Mouse (Mus musculus) forebrain, embryonic 16.5 days (tissue): ENCODE results near the gene Gm17190. TPM values are rescaled to one million over a fixed set of nuclear protein-coding genes. Genes with fewer than 3 reads are reported as not detected.
A peak's percentile ranks its signal among the peaks of the same experiment; 100 is the strongest.

ENCODE experiments used
- ATAC-seq: fragments of 200-750 bp; cut with Nextera tagmentation; 2 replicates; pipeline ENCODE4 v1.8.0; 2017; ENCODE audit warnings: mild to moderate bottlenecking, moderate library complexity
- H3K27ac ChIP-seq: fragments of 300-500 bp; sonication (generic); 2 replicates; pipeline ENCODE4 v1.5.1; 2014; ENCODE audit warnings: low read length, control low read depth
- H3K27me3 ChIP-seq: fragments of 300-500 bp; sonication (generic); replicated peaks from 2 replicates; pipeline ENCODE4 v1.6.1; 2014; ENCODE audit warnings: low read length; ENCODE audit not compliant: control insufficient read depth, insufficient read depth
- H3K36me3 ChIP-seq: fragments of 300-500 bp; sonication (generic); 2 replicates; pipeline ENCODE4 v1.6.1; 2014; ENCODE audit not compliant: control insufficient read depth, insufficient read depth
- H3K4me1 ChIP-seq: fragments of 300-500 bp; sonication (generic); replicated peaks from 2 replicates; pipeline ENCODE4 v1.6.1; 2014; ENCODE audit warnings: low read length; ENCODE audit not compliant: control insufficient read depth, insufficient read depth
- H3K4me2 ChIP-seq: fragments of 300-500 bp; sonication (generic); 2 replicates; pipeline ENCODE4 v1.6.1; 2014; ENCODE audit warnings: mild to moderate bottlenecking, low read length, control low read depth
- H3K4me3 ChIP-seq: fragments of 300-500 bp; sonication (generic); replicated peaks from 2 replicates; pipeline ENCODE4 v1.5.1; 2014; ENCODE audit warnings: mild to moderate bottlenecking, low read length, control low read depth
- H3K9ac ChIP-seq: fragments of 300-500 bp; sonication (generic); replicated peaks from 2 replicates; pipeline ENCODE4 v1.6.1; 2014; ENCODE audit warnings: low read depth, low read length, control low read depth
- H3K9me3 ChIP-seq: fragments of 300-500 bp; sonication (generic); 2 replicates; pipeline ENCODE4 v1.6.1; 2016; ENCODE audit warnings: low read length; ENCODE audit not compliant: control insufficient read depth
- WGBS: fragments of 180-500 bp; shearing (Covaris S2); extraction: QIAGEN DNeasy Blood & Tissue Kit; methylation state at CpG from one replicate; pipeline ENCODE4 v1.1.7; 2014; 5-methylcytosine and 5-hydroxymethylcytosine counted together
- polyA plus RNA-seq: library from polyadenylated mRNA; unstranded; fragments of >200 nt; fragmentation: Nextera tagmentation; extraction: Ambion mirVana; gene quantifications from 2 replicates; pipeline ENCODE4 v1.2.1, GENCODE M21; 2015

Gene Gm17190
- polyA plus RNA-seq, 1 experiment from 2014 or later = 0.20 TPM

GRCm38 (mm10) chr13:96106367-96106766 lies 24.5 kb downstream of the Gm17190 start:
- Histone ChIP-seq H3K4me3 (no peak overlapping the region), H3K27ac (no peak overlapping the region), H3K9me3 (no peaks in the 10 kb centered on the region), H3K4me2 (no peak overlapping the region), H3K4me1 (no peaks in the 10 kb centered on the region), H3K27me3 (no peaks in the 10 kb centered on the region), H3K36me3 (no peaks in the 10 kb centered on the region), H3K9ac (no peak overlapping the region)
- ATAC-seq = no peak
- WGBS = 94% methylated on average over 4 of the region's 4 CpGs

GRCm38 (mm10) chr13:96110767-96111166 lies 28.9 kb downstream of the Gm17190 start:
- no peak overlapping the region for H3K9ac ChIP-seq
- no peak overlapping the region for H3K4me2 ChIP-seq
- ATAC-seq = no peak
- H3K4me1 ChIP-seq = no peaks in the 10 kb centered on the region
- H3K27ac ChIP-seq = no peak overlapping the region
- H3K9me3 ChIP-seq = no peaks in the 10 kb centered on the region
- no peaks in the 10 kb centered on the region for H3K27me3 ChIP-seq
- WGBS = 21% methylated on average over 3 of the region's 3 CpGs
- no peaks in the 10 kb centered on the region for H3K36me3 ChIP-seq
- H3K4me3 ChIP-seq = no peak overlapping the region

- H3K27me3 ChIP-seq = no peaks in the 10 kb centered on the region
- no peaks in the 10 kb centered on the region for H3K9me3 ChIP-seq
- H3K4me2 ChIP-seq = no peak overlapping the region
- no peaks in the 10 kb centered on the region for H3K36me3 ChIP-seq
- no peak for ATAC-seq
- H3K4me3 ChIP-seq = no peak overlapping the region
- no peak overlapping the region for H3K9ac ChIP-seq
- no peaks in the 10 kb centered on the region for H3K4me1 ChIP-seq
- WGBS = 76% methylated on average over 2 of the region's 2 CpGs
- no peak overlapping the region for H3K27ac ChIP-seq
Measured at GRCm38 (mm10) chr13:96112711-96113110, 30.9 kb downstream of the Gm17190 start.

- no peaks in the 10 kb centered on the region for H3K4me1 ChIP-seq
- H3K4me2 ChIP-seq = no peak overlapping the region
- H3K9ac ChIP-seq = no peak overlapping the region
- ATAC-seq = no peak
- H3K9me3 ChIP-seq = no peaks in the 10 kb centered on the region
- 66% methylated on average over 5 of the region's 5 CpGs for WGBS
- H3K4me3 ChIP-seq = no peak overlapping the region
- H3K27me3 ChIP-seq = peaks cover 11% of the 10 kb centered on the region
- no peaks in the 10 kb centered on the region for H3K36me3 ChIP-seq
- H3K27ac ChIP-seq = no peak overlapping the region
Measured at GRCm38 (mm10) chr13:96125011-96125410, 43.2 kb downstream of the Gm17190 start.

- no peak overlapping the region for H3K4me2 ChIP-seq
- H3K4me3 ChIP-seq = no peak overlapping the region
- H3K36me3 ChIP-seq = no peaks in the 10 kb centered on the region
- no peak overlapping the region for H3K9ac ChIP-seq
- peaks cover 20% of the 10 kb centered on the region for H3K27me3 ChIP-seq
- 85% methylated on average over 6 of the region's 6 CpGs for WGBS
- H3K27ac ChIP-seq = no peak overlapping the region
- no peaks in the 10 kb centered on the region for H3K9me3 ChIP-seq
- peaks cover 12% of the 10 kb centered on the region; the same call in 1 of the 2 replicates for H3K4me1 ChIP-seq
- ATAC-seq = no peak
Measured at GRCm38 (mm10) chr13:96126669-96127068, 44.8 kb downstream of the Gm17190 start.

GRCm38 (mm10) chr13:96129081-96129480 lies 47.2 kb downstream of the Gm17190 start:
- no peak overlapping the region for H3K9ac ChIP-seq
- no peaks in the 10 kb centered on the region for H3K9me3 ChIP-seq
- 84% methylated on average over 3 of the region's 3 CpGs for WGBS
- H3K27ac ChIP-seq = no peak overlapping the region
- no peaks in the 10 kb centered on the region for H3K36me3 ChIP-seq
- no peak overlapping the region for H3K4me2 ChIP-seq
- peaks cover 23% of the 10 kb centered on the region for H3K4me1 ChIP-seq
- ATAC-seq = no peak
- H3K4me3 ChIP-seq = no peak overlapping the region
- H3K27me3 ChIP-seq = peaks cover 24% of the 10 kb centered on the region

- Histone ChIP-seq H3K4me3 (peak overlapping the region; percentile 59), H3K27me3 (peaks cover 24% of the 10 kb centered on the region), H3K4me2 (peak overlapping the region; percentile 68), H3K9ac (peak overlapping the region; percentile 57), H3K36me3 (no peaks in the 10 kb centered on the region), H3K9me3 (no peaks in the 10 kb centered on the region), H3K4me1 (peaks cover 23% of the 10 kb centered on the region), H3K27ac (no peak overlapping the region)
- ATAC-seq = peak; percentile 86
- under 1% methylated on average over 23 of the region's 30 CpGs for WGBS
Measured at GRCm38 (mm10) chr13:96131050-96131449, 49.2 kb downstream of the Gm17190 start.

GRCm38 (mm10) chr13:96131911-96132310 lies 50.1 kb downstream of the Gm17190 start:
- H3K9me3 ChIP-seq = no peaks in the 10 kb centered on the region
- ATAC-seq = no peak
- peak overlapping the region; percentile 47 for H3K9ac ChIP-seq

GRCm38 (mm10) chr13:96132401-96132816 lies 50.6 kb downstream of the Gm17190 start, which contains the start of gene Sv2c:
Sv2c (minus strand) TSS chr13:96132577.
- Histone ChIP-seq H3K9me3 (no peaks in the 10 kb centered on the region), H3K36me3 (no peaks in the 10 kb centered on the region), H3K27ac (peak within 1 kb of the TSS; percentile 28; the same call in 1 of the 2 replicates), H3K4me1 (peaks cover 23% of the 10 kb centered on the region), H3K4me2 (peak within 1 kb of the TSS; percentile 68), H3K27me3 (peaks cover 24% of the 10 kb centered on the region), H3K4me3 (peak within 1 kb of the TSS; percentile 59), H3K9ac (peak within 1 kb of the TSS; percentile 47)
- peak; percentile 70 for ATAC-seq
- under 1% methylated on average over 36 of the region's 44 CpGs for WGBS

More at GRCm38 (mm10) chr13:96131911-96132310, 50.1 kb downstream of the Gm17190 start:
- Histone ChIP-seq H3K27ac (peak overlapping the region; percentile 28; the same call in 1 of the 2 replicates), H3K4me3 (peak overlapping the region; percentile 59), H3K36me3 (no peaks in the 10 kb centered on the region), H3K4me2 (peak overlapping the region; percentile 68), H3K4me1 (peaks cover 23% of the 10 kb centered on the region), H3K27me3 (peaks cover 24% of the 10 kb centered on the region)
- WGBS = 2% methylated on average over 19 of the region's 19 CpGs
